Mouse (Mus musculus) layer of hippocampus, adult 9-11 months (tissue): ENCODE results near the gene Rps6ka5.

ENCODE experiments used
- DNase-seq: peaks from one replicate; pipeline ENCODE4 v3.0.0; 2022

Rps6ka5 gene

DNA sequence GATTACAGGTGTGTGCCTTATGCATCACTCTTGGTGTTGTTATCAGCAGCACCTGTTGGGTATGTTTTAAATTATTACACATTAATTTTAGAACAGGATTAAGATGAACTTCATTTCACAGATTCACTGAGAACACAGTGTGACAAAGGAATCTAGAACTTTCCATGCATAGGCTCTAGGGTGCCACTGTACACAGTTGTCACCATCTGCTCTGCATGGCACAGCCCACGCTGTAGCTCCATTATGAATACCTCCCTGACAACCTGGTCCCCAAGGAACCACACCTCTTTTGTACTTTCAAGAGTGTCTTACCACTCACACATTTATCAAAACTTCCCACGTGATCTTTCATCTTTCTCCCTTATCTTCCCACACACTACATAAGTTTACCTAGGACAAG, 140.2 kb downstream of the Rps6ka5 start:
- DNase-seq = peak; percentile 60

GRCm38 (mm10) chr12:100579221-100579620, 147.6 kb downstream of the Rps6ka5 start:
- DNase-seq = no peak

GRCm38 (mm10) chr12:100578291-100578690, 148.5 kb downstream of the Rps6ka5 start:
- peak; percentile 57 for DNase-seq

- DNase-seq = no peak
Observed at GRCm38 (mm10) chr12:100575739-100576138, 151.0 kb downstream of the Rps6ka5 start.

DNA sequence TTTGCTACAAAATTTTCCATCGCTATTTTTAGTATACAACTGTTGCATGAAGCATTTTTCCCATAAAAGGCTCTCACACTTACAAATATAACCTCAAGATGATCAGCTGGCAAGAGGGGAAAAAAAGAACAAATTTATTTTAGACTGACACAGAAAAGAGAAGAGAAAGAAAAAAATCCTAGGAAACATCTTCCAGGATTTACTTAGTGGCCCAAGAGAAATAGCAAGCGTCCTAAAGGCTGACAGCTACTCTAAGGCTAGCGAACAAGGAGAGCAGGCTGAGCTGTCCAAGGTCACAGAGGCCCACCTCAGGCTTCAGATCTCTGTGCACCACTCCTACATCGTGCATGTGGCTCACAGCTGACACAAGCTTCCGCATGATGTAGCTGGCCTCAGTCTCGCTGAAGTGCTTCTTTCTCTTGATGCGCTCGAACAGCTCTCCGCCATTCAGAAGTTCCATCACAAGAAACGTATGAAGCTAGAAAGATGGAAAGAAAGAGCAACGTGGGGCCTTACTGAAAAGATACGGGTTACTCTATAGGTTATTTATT, 156.2 kb downstream of the Rps6ka5 start:
- no peak for DNase-seq

DNA sequence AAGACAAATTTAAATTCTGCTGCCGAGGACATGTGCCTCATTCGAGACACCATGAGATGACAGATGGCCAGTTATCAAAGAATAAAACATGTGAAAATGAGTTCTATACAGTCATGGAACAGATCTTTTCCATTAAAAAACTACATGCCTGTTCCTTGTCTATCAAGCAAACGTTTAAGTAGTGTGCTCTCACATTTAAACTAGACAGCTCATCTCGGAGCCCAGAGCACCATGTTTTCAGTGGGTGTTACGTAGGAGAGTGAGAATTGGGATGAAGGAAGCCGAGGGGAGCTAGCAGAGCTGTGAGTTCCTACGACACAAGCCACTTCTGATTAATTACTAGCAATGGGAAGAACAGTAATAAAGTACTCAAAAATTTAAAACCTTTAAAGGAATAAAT, 158.0 kb downstream of the Rps6ka5 start:
- DNase-seq = peak; percentile 87

DNA sequence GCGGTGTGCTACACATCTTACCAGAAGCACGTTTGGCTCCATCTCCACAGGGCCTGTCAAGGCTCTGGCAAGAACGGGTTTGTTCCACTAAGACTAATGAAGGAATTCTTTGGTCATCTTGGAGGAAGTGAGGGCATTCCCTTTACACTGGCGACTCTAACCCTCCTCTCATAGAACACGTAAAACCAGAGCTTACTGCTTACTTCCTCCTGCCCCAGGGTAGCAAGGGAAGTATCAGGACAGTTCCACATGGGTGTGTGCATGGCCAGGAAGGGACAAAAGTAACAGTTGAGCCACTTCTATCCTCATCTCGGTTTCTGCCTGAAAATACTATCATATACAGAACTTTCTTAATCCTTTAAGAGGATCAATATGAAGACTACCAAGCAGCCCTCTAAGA, 158.7 kb downstream of the Rps6ka5 start:
- no peak for DNase-seq

GRCm38 (mm10) chr12:100567627-100568026, 159.2 kb downstream of the Rps6ka5 start:
- no peak for DNase-seq

- DNase-seq = no peak
Observed at GRCm38 (mm10) chr12:100553675-100554074, 173.1 kb downstream of the Rps6ka5 start.

DNA sequence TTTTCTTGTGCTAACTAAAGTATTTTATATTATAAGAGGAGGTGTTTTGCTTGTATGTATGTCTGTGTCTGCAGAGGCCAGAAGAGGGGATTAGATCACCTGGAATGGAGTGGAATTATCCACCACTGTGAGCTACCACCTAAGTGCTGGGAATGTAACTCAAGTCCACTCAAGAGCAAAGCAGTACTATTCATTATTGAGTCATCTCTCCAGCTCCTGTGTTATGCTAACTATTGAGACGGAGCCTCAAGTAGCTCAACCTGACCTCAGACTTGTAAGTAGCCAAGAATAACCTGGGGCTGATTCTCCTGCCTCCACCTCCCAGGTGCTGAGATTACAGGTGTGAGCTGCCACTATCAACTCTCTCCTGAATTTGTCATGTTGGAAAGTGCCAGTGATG, 174.8 kb downstream of the Rps6ka5 start:
- no peak for DNase-seq

DNA sequence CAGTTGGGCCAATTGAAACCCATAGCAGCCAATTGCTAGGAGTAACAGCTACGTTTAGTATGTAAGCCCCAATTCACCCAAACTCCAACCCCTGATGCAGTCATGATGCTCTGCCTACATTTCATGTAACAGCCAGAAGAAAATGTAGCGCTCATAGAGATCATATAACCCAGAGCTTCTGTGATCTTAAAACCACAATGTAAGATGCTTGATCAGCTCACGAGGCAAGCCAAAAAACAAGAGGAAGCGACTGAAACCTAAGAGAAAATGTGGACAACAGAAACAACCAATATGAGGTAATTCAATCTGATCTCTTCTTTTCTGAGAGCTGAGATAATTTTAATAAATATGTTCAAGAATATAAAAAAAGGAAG, 182.6 kb downstream of the Rps6ka5 start:
- no peak for DNase-seq

DNA sequence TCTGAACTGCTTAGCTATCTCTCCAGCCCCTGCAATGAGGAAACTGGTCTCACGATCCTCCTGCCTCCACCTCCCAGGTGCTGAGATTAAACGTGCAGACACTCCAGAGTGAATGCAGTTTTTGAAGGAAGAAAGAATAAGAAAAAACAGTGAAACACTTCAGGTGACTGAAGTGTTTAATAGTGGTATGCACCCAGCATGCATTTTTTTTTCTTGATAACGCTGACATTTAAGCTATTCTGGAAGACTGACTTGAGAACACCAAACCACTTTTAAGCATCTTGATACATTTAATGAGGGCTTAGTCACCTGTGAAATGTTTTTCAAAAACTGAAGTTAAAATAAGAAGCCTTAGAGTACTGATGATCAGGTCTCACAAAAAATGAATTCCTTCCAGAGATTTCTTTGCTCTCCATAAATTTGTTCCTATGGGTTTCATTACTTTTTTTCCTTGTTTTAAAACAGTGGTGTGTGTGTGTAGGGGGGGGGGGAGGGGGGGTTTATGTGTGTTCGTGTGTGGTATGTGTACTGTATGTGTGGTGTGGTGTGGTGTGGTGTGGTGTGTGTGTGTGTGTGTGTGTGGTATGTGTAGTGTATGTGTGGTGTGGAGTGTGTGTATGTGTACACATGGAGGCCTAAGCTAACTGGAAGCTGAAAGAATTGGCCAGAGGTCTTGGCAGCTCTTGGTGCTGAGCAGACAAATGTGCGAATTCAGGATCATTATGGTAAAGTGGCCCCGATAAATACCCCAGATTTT, 183.2 kb downstream of the Rps6ka5 start:
- DNase-seq = no peak

DNA sequence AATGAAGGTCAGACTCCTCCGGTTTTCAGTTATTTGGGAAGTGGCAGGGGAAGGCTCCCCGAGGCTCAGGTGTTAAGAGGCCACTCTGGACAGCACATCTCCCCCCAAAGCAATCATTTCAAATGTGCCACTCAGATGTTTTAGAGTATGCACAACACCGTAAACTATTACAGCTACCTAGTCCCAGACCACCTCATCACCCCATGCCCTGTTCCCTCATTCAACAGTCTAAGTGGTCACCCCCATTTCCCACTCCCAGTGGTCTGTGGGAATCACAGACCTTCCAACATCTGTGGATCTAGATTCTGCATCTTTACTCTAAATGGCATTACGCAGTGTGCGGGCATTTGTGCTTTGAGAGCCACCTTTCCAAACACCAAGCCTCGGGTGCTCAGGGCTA, 184.3 kb downstream of the Rps6ka5 start:
- DNase-seq = no peak

GRCm38 (mm10) chr12:100542076-100542475, 184.7 kb downstream of the Rps6ka5 start:
- DNase-seq = no peak

DNA sequence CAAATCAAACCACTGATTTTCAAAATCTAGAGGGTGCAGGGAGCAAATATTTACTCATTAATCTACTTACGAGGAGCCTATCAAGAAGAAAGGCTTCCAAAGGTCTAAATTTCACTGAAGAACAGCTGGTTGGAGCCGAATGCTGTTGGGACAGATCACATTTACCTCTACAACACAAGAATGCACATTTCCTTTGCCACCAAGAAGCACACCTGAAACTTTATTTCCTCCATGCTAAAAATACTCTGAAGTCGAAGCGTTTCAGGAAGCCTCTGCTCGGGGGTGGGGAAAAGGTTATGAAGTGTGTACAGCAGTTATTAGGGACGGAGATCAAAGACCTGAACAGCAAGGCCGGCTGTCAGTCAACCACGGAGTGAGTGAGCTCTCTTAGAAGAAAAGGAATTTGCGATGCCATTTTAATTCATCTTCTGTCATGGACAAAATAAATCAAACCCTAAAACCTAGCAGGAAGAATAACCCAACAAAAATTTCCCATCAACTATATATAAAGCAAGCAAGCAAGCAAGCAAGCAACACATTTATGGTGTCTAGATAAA, 187.5 kb downstream of the Rps6ka5 start:
- no peak for DNase-seq

- no peak for DNase-seq
Observed at GRCm38 (mm10) chr12:100538445-100539157, 188.2 kb downstream of the Rps6ka5 start.

- no peak for DNase-seq
Observed at GRCm38 (mm10) chr12:100537091-100537490, 189.7 kb downstream of the Rps6ka5 start.

GRCm38 (mm10) chr12:100535028-100535427, 191.8 kb downstream of the Rps6ka5 start:
- DNase-seq = no peak

GRCm38 (mm10) chr12:100534028-100534427, 192.8 kb downstream of the Rps6ka5 start:
- DNase-seq = no peak

DNA sequence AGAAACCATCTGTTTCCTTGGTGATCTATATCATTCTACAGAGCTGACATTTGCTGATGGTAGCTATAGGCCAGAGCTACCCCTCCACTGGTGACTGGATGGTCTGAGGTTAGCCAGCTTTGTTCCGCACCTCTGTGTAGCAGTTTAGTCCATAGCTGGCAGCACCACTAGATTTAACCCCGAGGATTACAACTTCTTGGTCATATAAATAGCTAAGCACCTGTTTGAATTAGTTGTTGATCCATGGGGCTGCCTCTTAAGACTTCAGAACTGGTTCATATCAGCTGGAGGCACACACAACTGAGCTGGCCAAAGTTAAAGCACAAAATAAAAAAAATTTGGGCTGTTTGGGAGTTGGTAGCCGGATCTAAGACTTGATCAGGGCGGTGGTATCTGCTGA, 193.6 kb downstream of the Rps6ka5 start:
- no peak for DNase-seq

- DNase-seq = no peak
Observed at GRCm38 (mm10) chr12:100531740-100532139, 195.0 kb downstream of the Rps6ka5 start.

DNA sequence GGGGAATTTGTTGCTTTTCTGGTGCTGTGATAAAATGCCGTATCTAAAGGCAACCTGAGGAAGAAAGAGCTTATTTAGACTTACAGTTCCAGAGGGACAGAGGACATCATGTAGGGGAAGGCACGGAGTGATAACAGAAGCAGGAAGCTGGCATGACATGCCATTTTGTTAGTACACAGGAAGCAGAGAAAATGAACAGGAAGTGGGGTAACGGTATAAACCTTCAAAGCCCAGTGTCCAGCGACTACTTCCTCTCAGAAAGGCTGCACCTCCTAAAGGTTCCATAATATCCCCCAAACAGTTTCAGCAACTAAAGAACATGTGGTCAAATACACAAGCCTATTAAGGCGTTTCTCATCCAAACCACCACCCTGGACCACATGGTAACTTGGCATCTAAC, 195.9 kb downstream of the Rps6ka5 start:
- DNase-seq = no peak

DNA sequence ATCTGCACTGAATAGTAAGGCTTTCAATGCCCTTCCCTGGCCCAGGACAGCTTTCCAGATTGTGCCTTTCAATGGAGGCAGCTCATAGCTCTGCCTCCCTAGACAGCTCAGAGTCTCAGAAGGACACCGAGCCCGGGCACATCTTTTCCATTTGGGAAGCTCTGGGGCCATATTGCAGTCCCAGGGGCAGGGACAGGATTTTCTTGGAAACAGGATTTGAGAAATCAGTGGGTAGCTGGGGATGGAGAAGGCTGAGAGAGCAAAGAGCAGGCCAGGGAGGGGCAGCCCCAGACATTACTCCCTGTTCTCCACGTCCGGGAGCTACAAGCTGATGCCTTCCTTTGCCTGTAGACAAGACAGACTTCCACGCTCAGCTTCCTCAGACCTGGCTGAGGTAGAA, 197.1 kb downstream of the Rps6ka5 start:
- DNase-seq = no peak

DNA sequence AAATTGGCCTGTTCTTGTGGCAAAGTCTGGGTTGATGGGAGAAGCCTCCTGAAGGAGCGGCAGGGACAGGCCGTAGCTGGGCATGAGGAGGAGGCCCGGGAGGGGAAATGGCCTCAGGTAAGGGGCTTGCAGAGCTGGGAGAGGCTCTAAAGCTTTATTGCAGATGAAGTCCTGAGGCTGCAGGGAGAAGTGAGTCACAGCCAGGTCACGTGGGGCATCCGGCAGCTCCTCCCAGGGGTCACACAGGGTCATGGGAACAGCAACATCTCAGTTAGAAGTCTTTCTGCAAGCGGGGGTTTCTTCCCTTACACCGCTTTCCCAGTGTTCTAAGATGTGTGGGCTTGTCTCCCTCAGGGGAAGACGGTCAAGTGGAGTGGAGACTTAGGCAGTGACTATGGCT, 197.6 kb downstream of the Rps6ka5 start:
- no peak for DNase-seq
